Mouse (Mus musculus) E14TG2a.4 (cell line): ENCODE results near the gene Pglyrp4.

Experiments
- CTCF ChIP-seq: conservative IDR thresholded peaks from 2 replicates; pipeline ENCODE4 v1.5.1; 2014; ENCODE audit warnings: low read length
- POU5F1 ChIP-seq: IDR thresholded peaks from 2 replicates; pipeline ENCODE4 v1.6.1; 2014; ENCODE audit warnings: low read length, borderline replicate concordance

DNA sequence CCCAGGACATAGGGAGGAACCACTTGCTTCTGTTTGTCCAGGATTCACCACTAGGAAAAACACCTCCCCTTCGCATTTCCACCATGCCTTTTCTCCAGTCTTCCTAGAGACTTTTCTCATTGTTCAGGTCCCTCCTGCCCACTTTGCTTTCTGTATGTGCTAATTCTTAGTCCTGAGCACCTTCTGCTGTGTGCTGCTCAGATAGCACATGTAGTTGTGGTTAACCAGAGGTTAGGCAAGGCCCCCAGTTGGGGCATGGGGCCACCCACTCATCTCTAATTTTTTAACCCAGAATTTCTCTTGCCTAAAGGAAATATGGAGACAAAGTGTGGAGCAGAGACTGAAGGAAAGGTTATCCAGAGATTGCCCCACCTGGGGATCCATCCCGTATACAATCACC lies 24.5 kb upstream of the Pglyrp4 start:
- TF ChIP-seq CTCF (no peak), POU5F1 (no peak)
